Comparison of ENCODE assay signal across 8 mouse cellular contexts in genomic region chr4:138429778-138430177, GRCm38 (mm10). TPM values are rescaled to one million over a fixed set of nuclear protein-coding genes. Genes with fewer than 3 reads are reported as not detected.
DNase-seq lines count a peak whose midpoint lies in the region; ATAC-seq and TF ChIP-seq lines count a peak whose summit lies in the region.
"Had no signal": no experiment of that assay in that cellular context is flagged by ENCODE, and none has a peak within 500 bp of the region (broad histone marks: within the 10 kb centered on the region; RNA-seq: fewer than 3 reads in every experiment).

No protein-coding gene starts in this region.

- TF ChIP-seq POLR2A in thymus, adult 2 months (IDR thresholded peaks at IDR 0.05; ENCODE audit: control insufficient read depth, extremely low read depth, insufficient read depth, low read length, poor library complexity), result no peak

- H3K27me3 ChIP-seq in hindbrain, embryonic 11.5 days (ENCODE audit: control insufficient read depth, insufficient read depth, low read length), result 0 out of 2 replicates have a peak, but pooled peaks cover 2% of the 10 kb centered on the region
- H3K27me3 ChIP-seq in hindbrain, embryonic 13.5 days, result peaks cover 28% of the 10 kb centered on the region
- H3K27me3 ChIP-seq in thymus, adult 2 months (ENCODE audit: control insufficient read depth, insufficient read depth, low read length), result no peaks in the 10 kb centered on the region; the same call in 1 of the 2 replicates

- no peak overlapping the region for H3K4me2 ChIP-seq in hindbrain, embryonic 11.5 days (replicated peaks; ENCODE audit: low read depth, low read length)
- H3K4me2 ChIP-seq in hindbrain, embryonic 13.5 days, result no peak overlapping the region

- DNase-seq in hindbrain, embryonic 11.5 days (ENCODE audit: low spot score), result peak; percentile 56
- DNase-seq in thymus, adult 2 months, result peak; percentile 48
- no peak for DNase-seq in thymus, adult 18-20 months
- DNase-seq in induced T-regulatory cell, adult 2 months (ENCODE audit: low read depth), result peak; percentile 66
- peak; percentile 34 for DNase-seq in thymus, postnatal 25 days
- DNase-seq in cerebellum, postnatal 36 days, result no peak

- H3K4me3 ChIP-seq in hindbrain, embryonic 11.5 days (ENCODE audit: low read depth, low read length), result no peak overlapping the region
- no peak overlapping the region for H3K4me3 ChIP-seq in hindbrain, embryonic 13.5 days
- H3K4me3 ChIP-seq in thymus, adult 2 months (ENCODE audit: control insufficient read depth, insufficient read depth, low read length), result no peak overlapping the region

- H3K27ac ChIP-seq in hindbrain, embryonic 11.5 days (ENCODE audit: low read depth, low read length), result no peak overlapping the region
- H3K27ac ChIP-seq in hindbrain, embryonic 13.5 days, result no peak overlapping the region
- H3K27ac ChIP-seq in thymus, adult 2 months (ENCODE audit: control insufficient read depth, insufficient read depth, low read length), result no peak overlapping the region

- no peaks in the 10 kb centered on the region for H3K36me3 ChIP-seq in hindbrain, embryonic 11.5 days (ENCODE audit: control insufficient read depth, insufficient read depth, low read length)
- no peaks in the 10 kb centered on the region for H3K36me3 ChIP-seq in hindbrain, embryonic 13.5 days
- H3K36me3 ChIP-seq in thymus, adult 2 months (ENCODE audit: control insufficient read depth, insufficient read depth, low read length), result no peaks in the 10 kb centered on the region

- no peak overlapping the region for H3K9ac ChIP-seq in hindbrain, embryonic 11.5 days (ENCODE audit: low read depth, low read length)
- H3K9ac ChIP-seq in hindbrain, embryonic 13.5 days, result no peak overlapping the region

- TF ChIP-seq CTCF in thymus, adult 2 months (IDR thresholded peaks at IDR 0.05; ENCODE audit: borderline replicate concordance, control insufficient read depth, extremely low read depth, insufficient read depth, low read length, poor library complexity), result no peak

- no peaks in the 10 kb centered on the region for H3K9me3 ChIP-seq in hindbrain, embryonic 11.5 days (ENCODE audit: control insufficient read depth, low read length)
- H3K9me3 ChIP-seq in hindbrain, embryonic 13.5 days, result no peaks in the 10 kb centered on the region

- H3K4me1 ChIP-seq in hindbrain, embryonic 11.5 days (replicated peaks; ENCODE audit: control insufficient read depth, insufficient read depth, low read length), result no peaks in the 10 kb centered on the region
- peaks cover 6% of the 10 kb centered on the region for H3K4me1 ChIP-seq in hindbrain, embryonic 13.5 days (replicated peaks)
- H3K4me1 ChIP-seq in thymus, adult 2 months (replicated peaks; ENCODE audit: control insufficient read depth, insufficient read depth, low read length), result peaks cover 4% of the 10 kb centered on the region

- 39% methylated on average over 3 of the region's 3 CpGs for WGBS in hindbrain, embryonic 11.5 days
- 40% methylated on average over 3 of the region's 3 CpGs for WGBS in hindbrain, embryonic 13.5 days
- WGBS in thymus, adult 2 months, result 48% methylated on average over 3 of the region's 3 CpGs

- ATAC-seq in hindbrain, embryonic 11.5 days (ENCODE audit: low FRiP score), result no peak
- ATAC-seq in hindbrain, embryonic 13.5 days (ENCODE audit: low FRiP score), result no peak

RNA-seq across cellular contexts. Expression of gene Mul1, which starts 4.7 kb away (rescaled TPM):
- 16.0 and 16.6 TPM in 2 replicates for polyA plus RNA-seq in hindbrain, embryonic 11.5 days (2014; fragmentation: Nextera tagmentation; extraction: Ambion mirVana)
- 20.9 and 21.4 TPM in 2 replicates for polyA plus RNA-seq in hindbrain, embryonic 13.5 days (2015; fragmentation: Nextera tagmentation; extraction: Ambion mirVana)
- polyA plus RNA-seq in thymus, adult 2 months (2012; rRNA removed), result 16.6 and 16.9 TPM in 2 replicates

RNA-seq across cellular contexts. Expression of gene Camk2n1, which starts 24.3 kb away (rescaled TPM):
- polyA plus RNA-seq in hindbrain, embryonic 11.5 days (2014; fragmentation: Nextera tagmentation; extraction: Ambion mirVana), result 6.0 and 6.4 TPM in 2 replicates
- 14.3 and 14.8 TPM in 2 replicates for polyA plus RNA-seq in hindbrain, embryonic 13.5 days (2015; fragmentation: Nextera tagmentation; extraction: Ambion mirVana)
- 2.2 and 2.7 TPM in 2 replicates for polyA plus RNA-seq in thymus, adult 2 months (2012; rRNA removed)

RNA-seq across cellular contexts. Expression of gene Fam43b, which starts 33.5 kb away (rescaled TPM):
- polyA plus RNA-seq in hindbrain, embryonic 11.5 days (2014; fragmentation: Nextera tagmentation; extraction: Ambion mirVana), result 0.11 TPM in 1 of 2 replicates, not detected in the other
- 3.0 and 3.5 TPM in 2 replicates for polyA plus RNA-seq in hindbrain, embryonic 13.5 days (2015; fragmentation: Nextera tagmentation; extraction: Ambion mirVana)
- polyA plus RNA-seq in thymus, adult 2 months (2012; rRNA removed), result not detected in 2 replicates
- polyA plus RNA-seq: large intestine, adult 2 months had no signal

Comparison
In these comparisons a context has a peak if more than half of its experiments do, and no peak if none do; other contexts are left out.
1. DNase-seq: peak in hindbrain, embryonic 11.5 days (single experiment), thymus, adult 2 months (single experiment), induced T-regulatory cell, adult 2 months (single experiment) and thymus, postnatal 25 days (single experiment); none in thymus, adult 18-20 months (0 of 2) and cerebellum, postnatal 36 days (0 of 2).